Comparison of ENCODE assay signal across 20 mouse cellular contexts in the genomic region with DNA sequence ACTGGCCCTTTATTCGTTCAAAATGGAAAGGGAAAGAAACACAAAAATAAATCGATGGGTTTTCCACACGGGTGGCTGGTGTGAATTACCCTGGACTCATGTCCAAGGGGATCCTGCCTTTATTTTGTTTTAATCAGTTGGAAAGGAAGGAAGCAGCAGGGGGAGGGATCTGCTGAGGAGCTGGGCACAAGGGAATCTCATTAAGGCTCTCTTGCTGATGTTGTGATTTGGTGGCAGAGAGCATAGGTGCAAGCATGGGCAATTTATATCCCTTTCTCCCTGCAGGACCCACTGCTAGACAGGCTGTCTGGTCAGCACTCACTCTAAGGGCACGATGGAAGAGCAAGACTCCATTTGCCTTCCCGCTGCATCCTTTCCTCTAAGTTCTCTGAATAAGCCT.
DNase-seq lines count a peak whose midpoint lies in the region; ATAC-seq lines count a peak whose summit lies in the region.
"Had no signal": no experiment of that assay in that cellular context is flagged by ENCODE, and none has a peak within 500 bp of the region (broad histone marks: within the 10 kb centered on the region; RNA-seq: fewer than 3 reads in every experiment).

No protein-coding gene starts in this region.

- H3K36me3 ChIP-seq in heart, embryonic 14.5 days (ENCODE audit: control insufficient read depth, insufficient read depth, low read length) = no peaks in the 10 kb centered on the region
- H3K36me3 ChIP-seq in midbrain, embryonic 14.5 days (ENCODE audit: control insufficient read depth, insufficient read depth, low read length) = no peaks in the 10 kb centered on the region
- H3K36me3 ChIP-seq in midbrain, embryonic 13.5 days = no peaks in the 10 kb centered on the region
- H3K36me3 ChIP-seq in forebrain, embryonic 12.5 days (replicated peaks) = no peaks in the 10 kb centered on the region
- H3K36me3 ChIP-seq: limb, embryonic 15.5 days had no signal

- intact Hi-C loops in heart, postnatal 25 days (cut with DNase I) = no loop called here

- DNase-seq in heart, postnatal 25 days (ENCODE audit: low spot score) = no peak
- peak; percentile 4 for DNase-seq in midbrain, embryonic 14.5 days
- no peak for DNase-seq in lung, postnatal 10 days
- DNase-seq in gastrocnemius, adult 8-10 months (ENCODE audit: low spot score in 2 of 2) = no peak
- DNase-seq: adrenal gland, adult 8-10 months; B cell, adult 2 months; cerebellum, adult 18-20 months; cerebellum, postnatal 36 days; gastrocnemius, adult 2 months; heart, adult 2 months; kidney, adult 11 months; layer of hippocampus, postnatal 36 days; lung, postnatal 14 days; thymus, postnatal 25 days had no signal

- no peak overlapping the region for H3K4me3 ChIP-seq in heart, embryonic 14.5 days (ENCODE audit: control insufficient read depth in 1 of 2, insufficient read depth in 1 of 2, low read depth in 1 of 2, low read length in 2 of 2)
- no peak overlapping the region for H3K4me3 ChIP-seq in midbrain, embryonic 14.5 days (replicated peaks; ENCODE audit: low read depth, low read length)
- H3K4me3 ChIP-seq in midbrain, embryonic 13.5 days (replicated peaks) = no peak overlapping the region
- H3K4me3 ChIP-seq in forebrain, embryonic 12.5 days (replicated peaks) = no peak overlapping the region
- H3K4me3 ChIP-seq: gastrocnemius, adult 2 months; heart, adult 2 months; limb, embryonic 15.5 days; megakaryocyte, embryonic 14.5 days had no signal

- H3K4me2 ChIP-seq in heart, embryonic 14.5 days (ENCODE audit: low read length) = peak overlapping the region; percentile 38
- no peak overlapping the region for H3K4me2 ChIP-seq in midbrain, embryonic 14.5 days (ENCODE audit: low read length)
- H3K4me2 ChIP-seq in midbrain, embryonic 13.5 days (replicated peaks) = no peak overlapping the region
- 0 out of 2 replicates have a peak overlapping the region, but pooled peaks have one; percentile 8 for H3K4me2 ChIP-seq in forebrain, embryonic 12.5 days
- H3K4me2 ChIP-seq: limb, embryonic 15.5 days had no signal

- 0 out of 2 replicates have a peak, but pooled peaks cover 4% of the 10 kb centered on the region for H3K9me3 ChIP-seq in heart, embryonic 14.5 days (ENCODE audit: control insufficient read depth, low read length)
- no peaks in the 10 kb centered on the region for H3K9me3 ChIP-seq in midbrain, embryonic 14.5 days (ENCODE audit: control insufficient read depth, low read length)
- H3K9me3 ChIP-seq in midbrain, embryonic 13.5 days = no peaks in the 10 kb centered on the region
- no peaks in the 10 kb centered on the region for H3K9me3 ChIP-seq in forebrain, embryonic 12.5 days
- H3K9me3 ChIP-seq: limb, embryonic 15.5 days; megakaryocyte, embryonic 14.5 days had no signal

- no peaks in the 10 kb centered on the region for H3K27me3 ChIP-seq in heart, embryonic 14.5 days (ENCODE audit: control insufficient read depth, insufficient read depth, low read length)
- no peaks in the 10 kb centered on the region for H3K27me3 ChIP-seq in midbrain, embryonic 14.5 days (ENCODE audit: control insufficient read depth, insufficient read depth, low read length)
- H3K27me3 ChIP-seq in midbrain, embryonic 13.5 days = no peaks in the 10 kb centered on the region
- H3K27me3 ChIP-seq in forebrain, embryonic 12.5 days = no peaks in the 10 kb centered on the region
- H3K27me3 ChIP-seq: limb, embryonic 15.5 days; megakaryocyte, embryonic 14.5 days had no signal

- WGBS in heart, embryonic 14.5 days = 41% methylated on average over 5 of the region's 5 CpGs
- WGBS in midbrain, embryonic 14.5 days = 49% methylated on average over 5 of the region's 5 CpGs
- 35% methylated on average over 5 of the region's 5 CpGs for WGBS in midbrain, embryonic 13.5 days
- WGBS in forebrain, embryonic 12.5 days = 16% methylated on average over 5 of the region's 5 CpGs

- H3K9ac ChIP-seq in heart, embryonic 14.5 days (ENCODE audit: low read length) = no peak overlapping the region
- no peak overlapping the region for H3K9ac ChIP-seq in midbrain, embryonic 14.5 days (replicated peaks; ENCODE audit: low read length)
- no peak overlapping the region for H3K9ac ChIP-seq in midbrain, embryonic 13.5 days (replicated peaks)
- H3K9ac ChIP-seq in forebrain, embryonic 12.5 days = no peak overlapping the region
- H3K9ac ChIP-seq: limb, embryonic 15.5 days had no signal

- 0 out of 4 replicates have a peak, but pooled peaks cover 2 to 5% of the 10 kb centered on the region in 2 experiments for H3K4me1 ChIP-seq in heart, embryonic 14.5 days (ENCODE audit: control insufficient read depth in 2 of 2, insufficient read depth in 2 of 2, low read length in 2 of 2)
- H3K4me1 ChIP-seq in midbrain, embryonic 14.5 days (ENCODE audit: control insufficient read depth, insufficient read depth, low read length) = no peaks in the 10 kb centered on the region
- H3K4me1 ChIP-seq in midbrain, embryonic 13.5 days (replicated peaks) = peaks cover 6% of the 10 kb centered on the region; the same call in 1 of the 2 replicates
- 0 out of 2 replicates have a peak, but pooled peaks cover 9% of the 10 kb centered on the region for H3K4me1 ChIP-seq in forebrain, embryonic 12.5 days
- H3K4me1 ChIP-seq: limb, embryonic 15.5 days; megakaryocyte, embryonic 14.5 days had no signal

- ATAC-seq in heart, embryonic 14.5 days (ENCODE audit: insufficient number of reproducible peaks, insufficient read depth, low FRiP score, low read depth) = no peak
- ATAC-seq in midbrain, embryonic 14.5 days (ENCODE audit: low FRiP score, low TSS enrichment) = no peak
- no peak for ATAC-seq in midbrain, embryonic 13.5 days
- peak; percentile 75 for ATAC-seq in forebrain, embryonic 12.5 days (ENCODE audit: low FRiP score)

- H3K27ac ChIP-seq in heart, embryonic 14.5 days (replicated peaks in 1 of 2; ENCODE audit: control insufficient read depth in 1 of 2, insufficient read depth in 1 of 2, low read depth in 2 of 2, low read length in 2 of 2) = no peak overlapping the region
- no peak overlapping the region for H3K27ac ChIP-seq in midbrain, embryonic 14.5 days (replicated peaks; ENCODE audit: low read depth, low read length)
- no peak overlapping the region for H3K27ac ChIP-seq in midbrain, embryonic 13.5 days
- no peak overlapping the region for H3K27ac ChIP-seq in forebrain, embryonic 12.5 days
- H3K27ac ChIP-seq: gastrocnemius, adult 2 months; heart, adult 2 months; kidney, postnatal 0 days; limb, embryonic 15.5 days had no signal

Comparison
In these comparisons a context has a peak if more than half of its experiments do, and no peak if none do; other contexts are left out.
1. H3K4me2 ChIP-seq: peak in heart, embryonic 14.5 days (single experiment) and forebrain, embryonic 12.5 days (single experiment); none in midbrain, embryonic 14.5 days (single experiment) and midbrain, embryonic 13.5 days (single experiment).